26 mouse cellular contexts compared by ENCODE assay signal in the genomic region with DNA sequence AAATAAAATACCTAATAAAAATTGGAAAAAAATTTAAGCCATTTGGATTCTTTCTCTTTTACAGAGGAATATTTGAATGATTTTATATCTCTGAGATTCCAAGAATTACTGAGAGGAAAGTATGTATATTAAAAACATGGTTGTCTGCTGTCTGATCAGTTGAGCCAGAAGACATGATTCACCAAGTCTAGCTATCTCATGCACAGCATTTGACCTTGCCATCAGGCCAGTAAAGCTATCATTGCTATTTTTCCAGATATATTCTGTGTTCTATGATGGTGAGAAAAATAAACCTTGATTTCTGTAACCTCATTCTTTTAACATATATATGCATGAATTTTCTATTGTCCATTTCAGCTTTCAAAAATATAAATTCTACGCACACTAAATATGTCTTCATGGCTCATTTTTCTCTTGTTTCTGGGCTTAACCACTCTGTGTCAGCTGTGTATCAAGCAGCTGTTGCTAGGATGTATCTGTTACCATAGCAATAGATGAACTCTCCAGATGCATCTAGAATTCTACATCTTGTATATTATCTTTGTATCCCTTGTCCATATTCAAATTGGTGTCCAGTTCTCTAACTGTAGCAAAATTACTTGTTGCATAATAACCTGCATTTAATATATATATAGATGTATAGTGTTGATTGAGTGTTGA. TPM values are rescaled to one million over a fixed set of nuclear protein-coding genes. Genes with fewer than 3 reads are reported as not detected.
A peak's percentile ranks its signal among the peaks of the same experiment; 100 is the strongest.
DNase-seq lines count a peak whose midpoint lies in the region; ATAC-seq and TF ChIP-seq lines count a peak whose summit lies in the region.
"Had no signal": no experiment of that assay in that cellular context is flagged by ENCODE, and none has a peak within 500 bp of the region (broad histone marks: within the 10 kb centered on the region; RNA-seq: fewer than 3 reads in every experiment).

No protein-coding gene starts in this region.

- TF ChIP-seq CTCF in brain, embryonic 14.5 days (IDR thresholded peaks at IDR 0.05; ENCODE audit: borderline replicate concordance, extremely low read depth, insufficient read depth, insufficient read length), result no peak
- TF ChIP-seq CTCF in forebrain, postnatal 0 days (IDR thresholded peaks at IDR 0.05; ENCODE audit: low read depth), result no peak

- 0 out of 2 replicates have a peak, but pooled peaks have one; percentile 61 for ATAC-seq in forebrain, embryonic 15.5 days (replicated peaks)
- no peak for ATAC-seq in midbrain, embryonic 14.5 days (ENCODE audit: low FRiP score, low TSS enrichment)
- ATAC-seq in midbrain, embryonic 11.5 days (ENCODE audit: low FRiP score), result no peak
- ATAC-seq in forebrain, postnatal 0 days, result peak; percentile 83
- ATAC-seq: activated CD4-positive, CD25-positive, alpha-beta regulatory T cell, adult 4 months; inflammation-experienced regulatory T-cells, adult 6 months; intestine, postnatal 0 days; Patski had no signal

- no peak for TF ChIP-seq POLR2A in brain, embryonic 14.5 days (IDR thresholded peaks at IDR 0.05; ENCODE audit: borderline replicate concordance, extremely low read depth, insufficient read depth, insufficient read length, poor library complexity, severe bottlenecking)

- H3K4me3 ChIP-seq in forebrain, embryonic 15.5 days, result no peak overlapping the region
- no peak overlapping the region for H3K4me3 ChIP-seq in forebrain, embryonic 10.5 days
- no peak overlapping the region for H3K4me3 ChIP-seq in midbrain, embryonic 14.5 days (replicated peaks; ENCODE audit: low read depth, low read length)
- H3K4me3 ChIP-seq in midbrain, embryonic 11.5 days (ENCODE audit: low read depth, low read length), result no peak overlapping the region
- no peak overlapping the region for H3K4me3 ChIP-seq in forebrain, postnatal 0 days (ENCODE audit: low read depth, low read length)
- H3K4me3 ChIP-seq: embryonic facial prominence, embryonic 10.5 days; heart, adult 2 months; heart, embryonic 15.5 days; hindbrain, embryonic 12.5 days had no signal

- H3K9me3 ChIP-seq in forebrain, embryonic 15.5 days, result no peaks in the 10 kb centered on the region
- no peaks in the 10 kb centered on the region for H3K9me3 ChIP-seq in forebrain, embryonic 10.5 days
- H3K9me3 ChIP-seq in midbrain, embryonic 14.5 days (ENCODE audit: control insufficient read depth, low read length), result no peaks in the 10 kb centered on the region
- no peaks in the 10 kb centered on the region for H3K9me3 ChIP-seq in midbrain, embryonic 11.5 days (ENCODE audit: control insufficient read depth, low read length)
- H3K9me3 ChIP-seq in forebrain, postnatal 0 days (ENCODE audit: low read length), result no peaks in the 10 kb centered on the region
- H3K9me3 ChIP-seq: embryonic facial prominence, embryonic 10.5 days; heart, embryonic 15.5 days; hindbrain, embryonic 12.5 days had no signal

- no peaks in the 10 kb centered on the region for H3K4me1 ChIP-seq in forebrain, embryonic 15.5 days
- H3K4me1 ChIP-seq in forebrain, embryonic 10.5 days, result no peaks in the 10 kb centered on the region
- no peaks in the 10 kb centered on the region for H3K4me1 ChIP-seq in midbrain, embryonic 14.5 days (ENCODE audit: control insufficient read depth, insufficient read depth, low read length)
- no peaks in the 10 kb centered on the region for H3K4me1 ChIP-seq in midbrain, embryonic 11.5 days (ENCODE audit: control insufficient read depth, insufficient read depth, low read length)
- no peaks in the 10 kb centered on the region for H3K4me1 ChIP-seq in forebrain, postnatal 0 days (ENCODE audit: insufficient read depth)
- H3K4me1 ChIP-seq: embryonic facial prominence, embryonic 10.5 days; heart, embryonic 15.5 days; hindbrain, embryonic 12.5 days had no signal

- H3K27me3 ChIP-seq in forebrain, embryonic 15.5 days, result no peaks in the 10 kb centered on the region
- no peaks in the 10 kb centered on the region for H3K27me3 ChIP-seq in forebrain, embryonic 10.5 days (ENCODE audit: poor library complexity, severe bottlenecking)
- no peaks in the 10 kb centered on the region for H3K27me3 ChIP-seq in midbrain, embryonic 14.5 days (ENCODE audit: control insufficient read depth, insufficient read depth, low read length)
- H3K27me3 ChIP-seq in midbrain, embryonic 11.5 days (ENCODE audit: control insufficient read depth, insufficient read depth, low read length), result no peaks in the 10 kb centered on the region
- H3K27me3 ChIP-seq in forebrain, postnatal 0 days (ENCODE audit: insufficient read depth, low read length), result no peaks in the 10 kb centered on the region
- H3K27me3 ChIP-seq: CH12.LX; heart, embryonic 15.5 days; hindbrain, embryonic 12.5 days had no signal

- H3K9ac ChIP-seq in forebrain, embryonic 15.5 days (replicated peaks), result no peak overlapping the region
- no peak overlapping the region for H3K9ac ChIP-seq in midbrain, embryonic 14.5 days (replicated peaks; ENCODE audit: low read length)
- no peak overlapping the region for H3K9ac ChIP-seq in midbrain, embryonic 11.5 days (ENCODE audit: low read length)
- no peak overlapping the region for H3K9ac ChIP-seq in forebrain, postnatal 0 days
- H3K9ac ChIP-seq: heart, embryonic 15.5 days; hindbrain, embryonic 12.5 days had no signal

- no peak overlapping the region for H3K27ac ChIP-seq in forebrain, embryonic 15.5 days (replicated peaks)
- no peak overlapping the region for H3K27ac ChIP-seq in forebrain, embryonic 10.5 days
- H3K27ac ChIP-seq in midbrain, embryonic 14.5 days (replicated peaks; ENCODE audit: low read depth, low read length), result no peak overlapping the region
- no peak overlapping the region for H3K27ac ChIP-seq in midbrain, embryonic 11.5 days (ENCODE audit: low read depth, low read length)
- no peak overlapping the region for H3K27ac ChIP-seq in forebrain, postnatal 0 days (ENCODE audit: low read depth, low read length)
- H3K27ac ChIP-seq: embryonic facial prominence, embryonic 10.5 days; heart, adult 2 months; heart, embryonic 15.5 days; hindbrain, embryonic 12.5 days had no signal

- no peak for DNase-seq in forebrain, embryonic 10.5 days (ENCODE audit: extremely low spot score, low spot score)
- DNase-seq in midbrain, embryonic 14.5 days, result peak; percentile 33
- no peak for DNase-seq in midbrain, embryonic 11.5 days (ENCODE audit: low spot score, missing footprints)
- peak; percentile 36 for DNase-seq in brain, embryonic 14.5 days (ENCODE audit: low read depth)
- no peak for DNase-seq in forebrain, postnatal 0 days
- no peak for DNase-seq in retina, postnatal 1 day
- DNase-seq: adrenal gland, postnatal 14 days; cerebellum, adult 18-20 months; cerebellum, postnatal 10 days; gastrocnemius, postnatal 14 days; heart, adult 2 months had no signal

- no peak overlapping the region for H3K4me2 ChIP-seq in forebrain, embryonic 15.5 days (replicated peaks)
- no peak overlapping the region for H3K4me2 ChIP-seq in midbrain, embryonic 14.5 days (ENCODE audit: low read length)
- H3K4me2 ChIP-seq in midbrain, embryonic 11.5 days, result no peak overlapping the region
- H3K4me2 ChIP-seq in forebrain, postnatal 0 days (ENCODE audit: low read depth), result no peak overlapping the region
- H3K4me2 ChIP-seq: heart, embryonic 11.5 days; heart, embryonic 15.5 days; hindbrain, embryonic 12.5 days had no signal

- H3K36me3 ChIP-seq in forebrain, embryonic 15.5 days, result no peaks in the 10 kb centered on the region
- H3K36me3 ChIP-seq in forebrain, embryonic 10.5 days (replicated peaks), result no peaks in the 10 kb centered on the region
- no peaks in the 10 kb centered on the region for H3K36me3 ChIP-seq in midbrain, embryonic 14.5 days (ENCODE audit: control insufficient read depth, insufficient read depth, low read length)
- H3K36me3 ChIP-seq in midbrain, embryonic 11.5 days (ENCODE audit: control insufficient read depth, insufficient read depth, low read length), result no peaks in the 10 kb centered on the region
- no peaks in the 10 kb centered on the region for H3K36me3 ChIP-seq in forebrain, postnatal 0 days (ENCODE audit: insufficient read depth)
- H3K36me3 ChIP-seq: embryonic facial prominence, embryonic 10.5 days; heart, embryonic 15.5 days; hindbrain, embryonic 12.5 days had no signal

- 86% methylated on average over 1 of the region's 1 CpGs for WGBS in forebrain, embryonic 15.5 days
- 83% methylated on average over 1 of the region's 1 CpGs for WGBS in forebrain, embryonic 10.5 days
- WGBS in midbrain, embryonic 14.5 days, result 85% methylated on average over 1 of the region's 1 CpGs
- 88% methylated on average over 1 of the region's 1 CpGs for WGBS in midbrain, embryonic 11.5 days
- WGBS in forebrain, postnatal 0 days, result 88% methylated on average over 1 of the region's 1 CpGs

RNA-seq across cellular contexts. Expression of a gene that starts 53.0 kb away (rescaled TPM):
- 1.7 and 2.0 TPM in 2 replicates for polyA plus RNA-seq in forebrain, embryonic 15.5 days (2015; fragmentation: Nextera tagmentation; extraction: Ambion mirVana)
- polyA plus RNA-seq in forebrain, embryonic 10.5 days (2016; fragmentation: Nextera tagmentation; extraction: Ambion mirVana), result not detected in 2 replicates
- 1.2 and 3.1 TPM in 2 replicates for polyA plus RNA-seq in midbrain, embryonic 14.5 days (2014; fragmentation: Nextera tagmentation; extraction: Ambion mirVana)
- polyA plus RNA-seq in midbrain, embryonic 11.5 days (2014; fragmentation: Nextera tagmentation; extraction: Ambion mirVana), result 0.11 TPM in 1 of 2 replicates, not detected in the other
- polyA plus RNA-seq in brain, embryonic 14.5 days (2012; rRNA removed), result 1.3 and 1.8 TPM in 2 replicates
- 10.4 and 12.3 TPM in 2 replicates for total RNA-seq in forebrain, postnatal 0 days (2014; rRNA removed)
- polyA plus RNA-seq in forebrain, postnatal 0 days (2015; fragmentation: Nextera tagmentation; extraction: Ambion mirVana), result 0.78 and 2.4 TPM in 2 replicates
- total RNA-seq: adrenal gland, postnatal 14 days; CH12.LX; gastrocnemius, adult 18-20 months; gastrocnemius, postnatal 14 days; heart, adult 2 months; heart, postnatal 25 days had no signal
- polyA plus RNA-seq: embryonic facial prominence, embryonic 10.5 days; heart, adult 2 months; heart, embryonic 11.5 days; heart, embryonic 15.5 days; Patski had no signal

RNA-seq across cellular contexts. Expression of a gene that starts 56.2 kb away (rescaled TPM):
- not detected in 2 replicates for polyA plus RNA-seq in forebrain, embryonic 15.5 days (2015; fragmentation: Nextera tagmentation; extraction: Ambion mirVana)
- not detected in 2 replicates for polyA plus RNA-seq in forebrain, embryonic 10.5 days (2016; fragmentation: Nextera tagmentation; extraction: Ambion mirVana)
- not detected in 2 replicates for polyA plus RNA-seq in midbrain, embryonic 14.5 days (2014; fragmentation: Nextera tagmentation; extraction: Ambion mirVana)
- polyA plus RNA-seq in midbrain, embryonic 11.5 days (2014; fragmentation: Nextera tagmentation; extraction: Ambion mirVana), result not detected in 2 replicates
- not detected in 2 replicates for polyA plus RNA-seq in brain, embryonic 14.5 days (2012; rRNA removed)
- total RNA-seq in forebrain, postnatal 0 days (2014; rRNA removed), result not detected in 2 replicates
- not detected in 2 replicates for polyA plus RNA-seq in forebrain, postnatal 0 days (2015; fragmentation: Nextera tagmentation; extraction: Ambion mirVana)
- total RNA-seq: adrenal gland, adult 18-20 months; adrenal gland, postnatal 14 days; CH12.LX; gastrocnemius, adult 18-20 months; gastrocnemius, postnatal 14 days; heart, adult 2 months; heart, postnatal 25 days had no signal
- polyA plus RNA-seq: activated CD4-positive, CD25-positive, alpha-beta regulatory T cell, adult 4 months; embryonic facial prominence, embryonic 10.5 days; embryonic facial prominence, embryonic 14.5 days; gonadal fat pad, adult 2 months; heart, adult 2 months; heart, embryonic 11.5 days; heart, embryonic 15.5 days; hindbrain, embryonic 12.5 days; inflammation-experienced regulatory T-cells, adult 6 months; intestine, postnatal 0 days; Patski had no signal

Comparison
In these comparisons a context has a peak if more than half of its experiments do, and no peak if none do; other contexts are left out.
1. DNase-seq: peak in midbrain, embryonic 14.5 days (single experiment) and brain, embryonic 14.5 days (single experiment); none in forebrain, embryonic 10.5 days (single experiment), midbrain, embryonic 11.5 days (single experiment), forebrain, postnatal 0 days (single experiment) and retina, postnatal 1 day (single experiment).
2. ATAC-seq: peak in forebrain, embryonic 15.5 days (single experiment) and forebrain, postnatal 0 days (single experiment); none in midbrain, embryonic 14.5 days (single experiment) and midbrain, embryonic 11.5 days (single experiment).